Mouse (Mus musculus): ENCODE measurements around the gene Slc22a20. TPM values are rescaled to one million over a fixed set of nuclear protein-coding genes. Genes with fewer than 3 reads are reported as not detected.

Slc22a20 gene
- polyA plus RNA-seq, 1 experiment from 2014 or later: not detected

DNA sequence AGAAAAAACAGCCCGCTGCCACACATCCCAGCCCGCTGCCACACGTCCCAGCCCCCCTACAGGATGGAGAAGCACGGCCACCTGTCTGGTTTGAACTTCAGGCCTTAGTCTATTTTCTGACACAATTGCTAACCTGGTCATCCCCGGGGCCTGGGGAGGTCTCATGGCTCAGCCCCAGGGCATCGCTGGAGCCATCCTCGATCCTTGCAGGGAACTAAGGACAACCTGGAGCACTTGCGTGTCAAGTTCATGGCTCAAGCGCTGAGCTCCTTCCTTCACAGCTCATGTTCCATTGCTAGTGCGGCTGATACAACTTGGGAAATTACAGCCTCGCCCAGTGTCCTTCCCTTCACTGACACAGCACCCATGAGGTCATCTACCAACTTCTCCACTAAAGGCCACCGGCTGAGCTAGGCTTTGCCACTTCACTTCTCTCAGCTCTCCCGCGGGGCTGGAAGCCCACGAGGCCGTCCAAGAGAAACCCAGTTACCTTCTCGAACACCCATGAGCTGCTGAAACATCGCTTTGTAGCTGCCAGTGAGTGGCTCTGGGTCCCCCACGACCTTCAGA is 32.7 kb downstream of the Slc22a20 start:
- H3K27me3 ChIP-seq (ENCODE audit: control insufficient read depth, insufficient read depth, low read length): no peaks in the 10 kb centered on the region
- H3K4me1 ChIP-seq (ENCODE audit: control insufficient read depth, insufficient read depth, low read length): peaks cover 28% of the 10 kb centered on the region
- 0 out of 2 replicates have a peak overlapping the region, but pooled peaks have one; percentile 29 for H3K4me2 ChIP-seq
- H3K27ac ChIP-seq (ENCODE audit: low read depth, low read length): peak overlapping the region; percentile 86
- no peak overlapping the region for H3K9ac ChIP-seq (ENCODE audit: low read depth, low read length)
- H3K4me3 ChIP-seq (ENCODE audit: low read depth, low read length): no peak overlapping the region
- H3K36me3 ChIP-seq (ENCODE audit: control insufficient read depth, insufficient read depth, low read length): peaks cover 8% of the 10 kb centered on the region
- ATAC-seq (replicated peaks; ENCODE audit: insufficient number of reproducible peaks, low FRiP score, low TSS enrichment): no peak
- H3K9me3 ChIP-seq (replicated peaks; ENCODE audit: control insufficient read depth, low read length): no peaks in the 10 kb centered on the region
- WGBS (ENCODE audit: insufficient replicate concordance): 75% methylated on average over 19 of the region's 19 CpGs

DNA sequence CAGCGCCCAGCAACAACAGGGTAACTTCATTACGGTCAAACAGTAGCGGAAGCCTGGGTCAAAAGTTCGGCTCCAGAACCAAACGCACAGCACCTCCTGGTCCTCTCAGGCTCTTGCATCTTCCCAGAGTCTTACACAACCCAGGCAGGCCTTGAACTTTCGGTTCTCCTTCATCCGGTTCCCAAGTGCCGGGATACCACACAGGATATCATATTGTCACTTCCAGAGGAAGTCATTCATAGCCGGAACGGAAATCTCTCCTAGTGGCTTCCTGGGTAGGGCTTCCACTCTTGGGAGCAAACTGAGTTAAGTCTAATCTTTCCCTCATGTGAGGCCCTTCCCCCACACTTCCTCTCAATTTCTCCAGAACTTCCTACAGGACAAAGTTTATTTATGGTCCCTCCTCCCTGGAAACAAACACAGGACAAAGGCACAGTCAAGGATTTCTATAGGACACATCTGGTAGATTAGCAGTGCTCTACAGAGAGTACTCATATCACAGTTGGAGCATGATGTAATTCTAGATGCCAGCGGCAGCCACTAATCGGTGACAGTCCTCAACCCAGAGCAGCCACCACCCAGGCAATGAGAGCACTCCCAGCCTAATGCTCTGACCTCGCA is 33.8 kb downstream of the Slc22a20 start:
- H3K4me3 ChIP-seq (ENCODE audit: low read depth, low read length): no peak overlapping the region
- H3K27ac ChIP-seq (ENCODE audit: low read depth, low read length): peak overlapping the region; percentile 86
- 47% methylated on average over 13 of the region's 13 CpGs for WGBS (ENCODE audit: insufficient replicate concordance)
- H3K9ac ChIP-seq (ENCODE audit: low read depth, low read length): no peak overlapping the region
- H3K36me3 ChIP-seq (ENCODE audit: control insufficient read depth, insufficient read depth, low read length): peaks cover 18% of the 10 kb centered on the region
- peak overlapping the region; percentile 29 for H3K4me2 ChIP-seq
- no peaks in the 10 kb centered on the region for H3K27me3 ChIP-seq (ENCODE audit: control insufficient read depth, insufficient read depth, low read length)
- H3K4me1 ChIP-seq (ENCODE audit: control insufficient read depth, insufficient read depth, low read length): peaks cover 28% of the 10 kb centered on the region
- peak; percentile 40; the same call in 1 of the 2 replicates for ATAC-seq (replicated peaks; ENCODE audit: insufficient number of reproducible peaks, low FRiP score, low TSS enrichment)
- H3K9me3 ChIP-seq (replicated peaks; ENCODE audit: control insufficient read depth, low read length): no peaks in the 10 kb centered on the region

DNA sequence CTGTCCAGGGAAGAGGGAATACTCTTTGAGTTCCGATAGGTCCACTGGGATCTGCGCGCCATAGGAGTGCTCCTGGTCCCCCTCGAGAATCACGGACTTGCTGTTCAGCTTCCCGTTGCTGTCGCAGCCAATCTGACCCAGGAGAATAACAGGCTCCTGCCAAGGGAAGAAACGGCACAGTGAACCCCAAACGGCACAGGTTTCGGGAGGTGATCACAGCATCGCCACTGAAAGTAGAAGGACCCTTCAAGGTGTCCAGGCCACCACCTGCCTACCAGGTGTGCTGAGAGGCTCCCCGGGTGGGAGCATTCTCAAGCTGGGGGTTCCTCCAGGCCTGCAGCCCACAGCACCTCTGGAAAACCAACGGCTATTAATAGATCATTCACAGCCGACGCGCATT is 34.3 kb downstream of the Slc22a20 start:
- H3K4me3 ChIP-seq (ENCODE audit: low read depth, low read length): no peak overlapping the region
- 70% methylated on average over 16 of the region's 16 CpGs for WGBS (ENCODE audit: insufficient replicate concordance)

DNA sequence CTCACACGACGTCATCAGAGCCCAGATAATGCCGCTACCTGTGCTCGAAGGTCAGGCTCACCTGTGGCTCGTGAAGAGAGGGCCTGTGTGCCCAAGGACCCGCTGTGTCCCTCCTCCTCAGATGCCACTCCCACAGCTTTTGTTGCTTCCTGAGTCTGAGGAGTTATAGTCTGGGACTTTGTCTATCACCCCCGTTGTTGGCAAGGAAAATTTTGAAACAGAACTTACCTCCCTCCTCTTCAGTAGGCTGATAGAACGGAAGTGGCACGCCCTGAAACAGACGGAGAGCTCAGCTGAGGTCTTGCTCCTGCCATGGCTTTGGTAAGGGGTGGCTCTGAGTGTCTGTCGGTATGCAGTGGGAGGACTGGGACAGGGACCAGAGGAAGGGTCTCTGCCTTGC is 35.7 kb downstream of the Slc22a20 start:
- no peak overlapping the region for H3K9ac ChIP-seq (ENCODE audit: low read depth, low read length)
- no peak overlapping the region for H3K4me3 ChIP-seq (ENCODE audit: low read depth, low read length)
- peaks cover 24% of the 10 kb centered on the region for H3K36me3 ChIP-seq (ENCODE audit: control insufficient read depth, insufficient read depth, low read length)
- no peak overlapping the region for H3K4me2 ChIP-seq
- no peaks in the 10 kb centered on the region for H3K27me3 ChIP-seq (ENCODE audit: control insufficient read depth, insufficient read depth, low read length)
- no peak overlapping the region for H3K27ac ChIP-seq (ENCODE audit: low read depth, low read length)
- no peak for ATAC-seq (replicated peaks; ENCODE audit: insufficient number of reproducible peaks, low FRiP score, low TSS enrichment)
- H3K4me1 ChIP-seq (ENCODE audit: control insufficient read depth, insufficient read depth, low read length): peaks cover 37% of the 10 kb centered on the region
- H3K9me3 ChIP-seq (replicated peaks; ENCODE audit: control insufficient read depth, low read length): no peaks in the 10 kb centered on the region
- 94% methylated on average over 11 of the region's 11 CpGs for WGBS (ENCODE audit: insufficient replicate concordance)

More for the DNA sequence above, 34.3 kb downstream of the Slc22a20 start:
- Histone ChIP-seq H3K36me3 (ENCODE audit: control insufficient read depth, insufficient read depth, low read length) (peaks cover 18% of the 10 kb centered on the region), H3K4me2 (peak overlapping the region; percentile 28), H3K27me3 (ENCODE audit: control insufficient read depth, insufficient read depth, low read length) (no peaks in the 10 kb centered on the region), H3K9ac (ENCODE audit: low read depth, low read length) (no peak overlapping the region), H3K4me1 (ENCODE audit: control insufficient read depth, insufficient read depth, low read length) (peaks cover 28% of the 10 kb centered on the region), H3K9me3 (replicated peaks; ENCODE audit: control insufficient read depth, low read length) (no peaks in the 10 kb centered on the region), H3K27ac (ENCODE audit: low read depth, low read length) (peak overlapping the region; percentile 86)
- ATAC-seq (replicated peaks; ENCODE audit: insufficient number of reproducible peaks, low FRiP score, low TSS enrichment): no peak

DNA sequence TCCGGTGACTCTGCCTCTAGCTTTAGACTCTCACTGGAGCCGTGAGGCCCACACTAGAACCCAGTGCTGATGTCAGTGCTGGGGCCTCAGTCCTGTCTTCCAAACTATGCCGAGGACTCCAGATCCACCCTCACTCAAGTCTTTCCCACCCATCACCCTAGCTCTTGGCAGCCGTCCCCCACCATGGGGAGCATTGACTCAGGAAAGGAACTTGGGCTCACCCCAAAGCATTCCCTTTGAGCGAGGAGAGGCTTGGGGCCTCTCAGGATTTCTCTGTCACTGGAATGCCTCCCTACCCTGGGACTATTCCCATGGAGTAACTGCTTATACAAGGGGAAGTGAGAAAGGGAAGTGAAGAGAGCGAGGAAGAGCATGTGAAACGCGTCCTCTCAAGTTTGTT is 40.1 kb downstream of the Slc22a20 start:
- H3K4me1 ChIP-seq (ENCODE audit: control insufficient read depth, insufficient read depth, low read length): peaks cover 37% of the 10 kb centered on the region
- H3K4me3 ChIP-seq (ENCODE audit: low read depth, low read length): no peak overlapping the region
- peaks cover 37% of the 10 kb centered on the region for H3K36me3 ChIP-seq (ENCODE audit: control insufficient read depth, insufficient read depth, low read length)
- no peak for ATAC-seq (replicated peaks; ENCODE audit: insufficient number of reproducible peaks, low FRiP score, low TSS enrichment)
- 62% methylated on average over 8 of the region's 8 CpGs for WGBS (ENCODE audit: insufficient replicate concordance)
- peak overlapping the region; percentile 8; the same call in 1 of the 2 replicates for H3K9ac ChIP-seq (ENCODE audit: low read depth, low read length)
- H3K27me3 ChIP-seq (ENCODE audit: control insufficient read depth, insufficient read depth, low read length): no peaks in the 10 kb centered on the region
- H3K9me3 ChIP-seq (replicated peaks; ENCODE audit: control insufficient read depth, low read length): no peaks in the 10 kb centered on the region
- no peak overlapping the region for H3K4me2 ChIP-seq
- peak overlapping the region; percentile 69 for H3K27ac ChIP-seq (ENCODE audit: low read depth, low read length)

DNA sequence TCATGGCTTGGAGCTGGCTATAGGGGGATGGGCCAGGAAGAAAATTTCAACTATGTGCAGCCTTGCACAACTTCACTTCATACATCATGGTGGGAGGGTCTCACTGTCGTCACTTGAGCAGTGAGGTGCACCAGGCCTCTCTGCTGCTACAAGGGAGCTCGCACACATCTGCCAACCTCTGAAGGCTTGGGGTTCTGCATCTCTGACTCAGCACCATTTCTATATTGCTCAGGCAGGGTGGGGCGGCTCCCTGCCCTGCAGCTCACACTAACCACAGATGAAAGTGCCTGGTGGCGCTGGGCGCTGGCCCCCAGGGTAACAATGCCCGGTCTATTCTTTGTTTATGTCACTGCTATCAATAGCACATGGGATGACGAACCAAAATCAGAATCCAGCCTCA is 40.9 kb downstream of the Slc22a20 start:
- peaks cover 37% of the 10 kb centered on the region for H3K4me1 ChIP-seq (ENCODE audit: control insufficient read depth, insufficient read depth, low read length)
- ATAC-seq (replicated peaks; ENCODE audit: insufficient number of reproducible peaks, low FRiP score, low TSS enrichment): peak; percentile 63
- no peaks in the 10 kb centered on the region for H3K9me3 ChIP-seq (replicated peaks; ENCODE audit: control insufficient read depth, low read length)
- no peak overlapping the region for H3K9ac ChIP-seq (ENCODE audit: low read depth, low read length)
- peak overlapping the region; percentile 69 for H3K27ac ChIP-seq (ENCODE audit: low read depth, low read length)
- no peaks in the 10 kb centered on the region for H3K27me3 ChIP-seq (ENCODE audit: control insufficient read depth, insufficient read depth, low read length)
- no peak overlapping the region for H3K4me2 ChIP-seq
- WGBS (ENCODE audit: insufficient replicate concordance): 38% methylated on average over 7 of the region's 7 CpGs
- H3K4me3 ChIP-seq (ENCODE audit: low read depth, low read length): no peak overlapping the region
- H3K36me3 ChIP-seq (ENCODE audit: control insufficient read depth, insufficient read depth, low read length): peaks cover 33% of the 10 kb centered on the region

DNA sequence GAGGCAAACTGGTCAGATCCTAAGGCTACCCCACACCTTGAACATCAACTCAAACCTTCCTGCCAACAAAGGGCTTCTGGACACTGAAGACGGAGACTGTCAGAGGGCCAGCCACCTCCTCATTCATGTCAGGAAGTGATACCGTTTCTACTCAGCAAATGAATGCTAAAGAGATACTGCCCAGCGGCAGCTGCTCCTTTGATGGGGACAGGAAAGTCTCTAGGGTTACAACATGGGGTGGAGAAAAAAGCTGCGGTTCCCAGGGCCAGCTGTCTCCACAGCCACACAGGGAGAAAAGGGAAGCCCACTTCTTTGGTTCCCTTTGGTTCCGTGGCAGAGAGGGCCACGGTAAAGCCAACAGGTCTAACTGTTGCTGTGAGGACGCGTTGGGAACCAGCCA is 41.8 kb downstream of the Slc22a20 start:
- Histone ChIP-seq H3K36me3 (ENCODE audit: control insufficient read depth, insufficient read depth, low read length) (peaks cover 30% of the 10 kb centered on the region), H3K4me3 (ENCODE audit: low read depth, low read length) (no peak overlapping the region), H3K27me3 (ENCODE audit: control insufficient read depth, insufficient read depth, low read length) (no peaks in the 10 kb centered on the region), H3K4me2 (no peak overlapping the region), H3K27ac (ENCODE audit: low read depth, low read length) (peak overlapping the region; percentile 55; the same call in 1 of the 2 replicates), H3K4me1 (ENCODE audit: control insufficient read depth, insufficient read depth, low read length) (peaks cover 37% of the 10 kb centered on the region), H3K9ac (ENCODE audit: low read depth, low read length) (peak overlapping the region; percentile 13; the same call in 1 of the 2 replicates), H3K9me3 (replicated peaks; ENCODE audit: control insufficient read depth, low read length) (no peaks in the 10 kb centered on the region)
- no peak for ATAC-seq (replicated peaks; ENCODE audit: insufficient number of reproducible peaks, low FRiP score, low TSS enrichment)
- 60% methylated on average over 8 of the region's 8 CpGs for WGBS (ENCODE audit: insufficient replicate concordance)

DNA sequence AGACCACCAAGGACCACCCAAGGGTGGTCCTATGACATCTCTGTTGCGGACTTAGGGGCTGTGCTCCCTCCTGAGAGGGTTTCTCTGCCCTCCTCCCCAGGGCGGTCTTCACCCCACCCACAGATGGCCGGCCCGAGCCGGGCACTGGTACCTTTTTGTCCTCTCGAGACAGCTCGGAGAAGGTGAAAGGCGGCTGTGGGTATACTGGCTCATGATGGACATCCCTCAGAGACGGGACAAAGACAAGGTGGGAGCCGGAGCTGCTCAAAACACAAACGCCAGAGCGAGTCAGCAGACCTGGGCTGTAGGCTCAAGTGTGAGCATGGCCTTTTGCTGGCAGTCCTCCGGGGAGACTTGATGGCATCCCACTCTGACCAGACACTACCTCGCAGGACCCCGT is 42.5 kb downstream of the Slc22a20 start:
- 88% methylated on average over 15 of the region's 15 CpGs for WGBS (ENCODE audit: insufficient replicate concordance)
- no peaks in the 10 kb centered on the region for H3K9me3 ChIP-seq (replicated peaks; ENCODE audit: control insufficient read depth, low read length)
- H3K27ac ChIP-seq (ENCODE audit: low read depth, low read length): no peak overlapping the region
- peaks cover 39% of the 10 kb centered on the region for H3K4me1 ChIP-seq (ENCODE audit: control insufficient read depth, insufficient read depth, low read length)
- H3K36me3 ChIP-seq (ENCODE audit: control insufficient read depth, insufficient read depth, low read length): peaks cover 30% of the 10 kb centered on the region
- no peak overlapping the region for H3K4me3 ChIP-seq (ENCODE audit: low read depth, low read length)
- ATAC-seq (replicated peaks; ENCODE audit: insufficient number of reproducible peaks, low FRiP score, low TSS enrichment): no peak
- H3K27me3 ChIP-seq (ENCODE audit: control insufficient read depth, insufficient read depth, low read length): no peaks in the 10 kb centered on the region
- no peak overlapping the region for H3K4me2 ChIP-seq
- H3K9ac ChIP-seq (ENCODE audit: low read depth, low read length): 0 out of 2 replicates have a peak overlapping the region, but pooled peaks have one; percentile 30
